Mouse (Mus musculus) brain, embryonic 14.5 days (tissue): ENCODE measurements around the gene Cpne8. TPM values are rescaled to one million over a fixed set of nuclear protein-coding genes. Genes with fewer than 3 reads are reported as not detected.
"Not testable (repeated sequence)": the region's sequence is repeated elsewhere in the genome, so short reads cannot be mapped to it uniquely, and the experiment has no call there.

Source experiments
- DNase-seq: peaks from one replicate; pipeline ENCODE4 v3.0.0-alpha.2; 2011; ENCODE audit warnings: low read depth
- CTCF ChIP-seq: fragments of 200-500 bp; IDR thresholded peaks from 2 replicates; pipeline ENCODE4 v1.5.1; 2012; ENCODE audit warnings: inconsistent platforms, mild to moderate bottlenecking, moderate library complexity, borderline replicate concordance; ENCODE audit not compliant: insufficient read depth, insufficient read length; ENCODE audit errors: extremely low read depth
- POLR2A ChIP-seq: fragments of 200-500 bp; IDR thresholded peaks from 2 replicates; pipeline ENCODE4 v1.6.1; 2012; ENCODE audit warnings: mild to moderate bottlenecking, inconsistent platforms, borderline replicate concordance; ENCODE audit not compliant: poor library complexity, insufficient read depth, insufficient read length, severe bottlenecking; ENCODE audit errors: extremely low read depth
- polyA plus RNA-seq: library from polyadenylated mRNA; depleted of rRNA; stranded (reverse); fragments of >200 nt; gene quantifications from 2 replicates; pipeline ENCODE4 v1.2.3, GENCODE M21; 2012

The Cpne8 gene
- polyA plus RNA-seq, 1 experiment, result 10.9 TPM

DNA sequence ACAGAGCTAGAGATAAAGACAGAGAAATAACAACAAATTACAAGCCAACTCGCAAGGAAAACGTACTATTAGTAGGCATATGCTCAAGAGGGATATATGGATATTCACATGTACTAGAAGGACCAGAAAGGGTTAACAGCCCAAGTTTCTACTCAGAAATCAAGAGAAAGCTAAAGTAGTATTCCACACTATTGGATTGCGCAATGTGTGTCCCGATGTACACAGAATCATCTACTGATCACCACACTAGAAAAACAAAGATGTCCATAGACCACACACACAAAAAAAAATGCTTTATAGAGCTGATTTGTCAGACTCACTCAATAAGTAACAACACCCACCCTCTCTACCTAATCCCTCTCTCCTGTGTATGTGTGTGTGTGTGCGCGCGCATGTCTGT is 130.6 kb downstream of the Cpne8 start:
- TF ChIP-seq POLR2A (no peak), CTCF (no peak)
- no peak for DNase-seq

- no peak for DNase-seq
- TF ChIP-seq CTCF (no peak), POLR2A (no peak)
Measured at GRCm38 (mm10) chr15:90543447-90543846, 135.8 kb downstream of the Cpne8 start.

DNA sequence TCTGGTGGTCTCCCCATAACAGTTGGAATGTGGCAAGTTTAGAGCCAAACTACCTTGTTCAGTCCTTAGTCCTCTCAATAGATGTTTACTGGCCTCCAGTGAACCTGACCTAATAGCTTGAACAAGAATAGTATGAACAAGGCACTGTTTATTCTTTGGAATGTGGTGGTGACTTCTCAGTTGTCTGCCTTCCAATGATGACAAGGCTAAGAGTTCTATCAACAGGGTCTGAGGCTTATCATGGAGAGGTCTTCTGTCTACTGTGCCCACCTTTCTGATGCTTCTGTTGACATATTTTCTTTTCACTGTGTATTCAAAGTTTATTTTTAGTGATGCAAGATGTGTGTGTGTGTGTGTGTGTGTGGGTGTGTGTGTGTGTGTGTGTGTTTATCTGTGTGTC is 137.1 kb downstream of the Cpne8 start:
- DNase-seq, result no peak
- TF ChIP-seq POLR2A, result no peak

DNA sequence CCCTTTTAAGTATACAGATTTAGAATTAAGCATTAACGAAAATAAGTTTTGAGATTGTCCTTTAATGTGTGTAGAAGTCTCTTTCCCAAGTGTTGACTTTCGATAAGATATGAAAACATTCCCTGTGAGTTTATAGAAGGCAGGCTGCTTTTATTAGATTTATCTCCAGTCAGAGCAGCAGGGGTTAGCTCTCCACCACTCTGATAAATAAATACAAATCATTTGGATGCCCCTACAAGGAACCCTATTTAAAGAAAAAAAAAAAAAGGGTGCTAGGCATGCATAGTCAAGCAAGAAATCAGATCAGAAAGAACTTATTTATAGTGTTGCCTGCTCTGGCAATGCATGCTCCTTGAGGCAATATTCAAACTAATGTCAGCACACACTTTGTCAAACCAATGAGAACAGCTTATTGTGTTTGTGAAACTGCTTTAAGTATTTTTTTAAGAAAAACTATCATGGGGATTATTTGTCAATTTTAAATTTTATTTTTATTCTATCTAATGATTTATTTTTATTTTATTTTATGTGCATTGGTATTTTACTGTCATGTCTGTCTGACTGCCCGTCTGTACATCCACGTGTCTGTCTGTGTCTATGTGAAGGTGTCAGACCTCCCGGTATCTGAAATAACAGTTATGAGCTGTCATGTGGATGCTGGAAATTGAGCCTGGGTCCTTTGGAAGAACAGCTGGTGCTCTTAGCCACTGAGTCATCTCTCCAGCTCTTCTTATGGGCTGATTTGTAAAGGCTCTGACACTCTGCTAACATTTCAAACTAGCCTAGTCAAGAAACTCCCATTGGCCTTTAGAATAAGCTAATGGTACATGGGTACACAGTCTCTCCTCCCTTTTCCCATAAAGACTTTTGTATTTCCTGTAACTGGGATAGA is 142.7 kb downstream of the Cpne8 start:
- no peak for TF ChIP-seq POLR2A
- no peak for TF ChIP-seq CTCF
- no peak for DNase-seq

GRCm38 (mm10) chr15:90535730-90536129 is 143.5 kb downstream of the Cpne8 start:
- no peak for TF ChIP-seq CTCF
- no peak for TF ChIP-seq POLR2A
- peak; percentile 70 for DNase-seq

DNA sequence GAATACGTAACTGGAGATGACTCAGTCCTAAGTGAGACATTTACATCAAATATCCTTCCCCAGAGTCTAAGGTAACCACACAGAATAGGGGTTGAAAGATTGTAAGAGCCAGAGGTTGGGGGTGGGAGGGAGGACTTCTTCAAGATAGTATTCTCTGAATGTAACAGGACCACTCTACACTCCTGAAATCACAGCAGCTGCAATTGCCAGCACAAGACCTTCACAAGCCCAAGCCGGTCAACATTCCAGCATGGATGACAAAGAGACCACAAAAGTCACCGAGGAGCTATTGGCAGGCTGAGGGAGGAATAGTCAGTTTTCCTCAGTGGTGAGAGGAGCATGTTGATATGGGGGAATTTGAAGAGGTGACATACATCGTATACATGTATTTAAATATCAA is 166.5 kb downstream of the Cpne8 start:
- TF ChIP-seq POLR2A (no peak), CTCF (no peak)
- no peak for DNase-seq

DNA sequence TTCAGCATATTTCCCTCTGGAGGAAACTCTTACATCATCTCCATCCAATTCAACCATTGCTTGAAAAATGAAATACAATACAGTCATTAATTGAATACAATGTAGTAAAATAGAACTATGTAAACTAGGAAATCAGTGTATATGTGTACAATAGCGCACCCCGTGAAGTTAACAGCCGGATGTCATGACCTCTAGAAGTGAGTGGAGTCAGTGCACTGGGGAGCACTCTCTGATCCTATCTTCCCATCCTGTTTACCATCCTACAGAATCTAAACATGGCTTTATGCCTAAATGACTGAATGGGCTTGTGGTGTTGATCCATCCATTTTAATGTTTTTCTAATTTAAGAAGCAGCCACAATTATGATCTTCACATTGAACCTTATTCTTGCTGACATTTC is 182.2 kb downstream of the Cpne8 start:
- no peak for TF ChIP-seq POLR2A
- TF ChIP-seq CTCF, result no peak
- no peak for DNase-seq

DNA sequence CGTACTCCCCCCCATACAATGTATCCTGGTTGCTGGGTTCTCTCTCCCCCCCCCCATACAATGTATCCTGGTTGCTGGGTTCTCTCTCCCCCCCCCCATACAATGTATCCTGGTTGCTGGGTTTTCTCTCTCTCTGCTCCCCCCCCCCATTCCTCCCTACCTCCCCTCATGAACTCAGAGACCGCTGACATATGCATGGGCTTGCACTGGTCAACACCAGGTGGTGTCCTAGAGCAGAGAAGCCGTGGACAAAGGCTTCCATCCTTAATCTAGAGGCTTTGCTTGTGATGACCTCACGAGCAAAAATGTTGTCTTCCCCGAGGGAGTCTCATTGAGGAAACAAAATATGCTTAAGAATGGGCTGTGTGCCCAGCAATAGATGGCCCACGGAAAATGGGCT is 187.7 kb downstream of the Cpne8 start:
- TF ChIP-seq POLR2A (no peak), CTCF (no peak)
- no peak for DNase-seq

DNA sequence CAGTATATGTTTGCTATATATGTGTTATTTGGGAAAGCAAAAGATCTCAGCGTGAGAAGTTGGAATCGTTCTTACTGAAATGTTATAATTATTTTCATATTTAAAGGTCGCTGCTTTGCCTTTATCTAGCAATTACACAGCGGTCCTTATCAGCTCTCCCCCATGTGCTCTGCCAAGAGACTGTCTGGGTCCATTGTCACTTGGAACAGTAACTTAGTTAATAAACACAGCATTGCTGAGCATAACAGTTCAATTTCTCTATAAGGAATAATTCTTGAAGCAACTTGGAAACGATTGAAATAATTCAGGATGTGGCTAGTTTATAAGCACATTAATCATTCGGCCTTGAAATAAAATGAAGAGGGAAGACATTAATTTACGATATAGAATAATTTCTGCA is 189.0 kb downstream of the Cpne8 start:
- no peak for DNase-seq
- TF ChIP-seq POLR2A (no peak), CTCF (no peak)

GRCm38 (mm10) chr15:90470561-90470960 is 208.7 kb downstream of the Cpne8 start:
- DNase-seq, result not testable (repeated sequence)

DNA sequence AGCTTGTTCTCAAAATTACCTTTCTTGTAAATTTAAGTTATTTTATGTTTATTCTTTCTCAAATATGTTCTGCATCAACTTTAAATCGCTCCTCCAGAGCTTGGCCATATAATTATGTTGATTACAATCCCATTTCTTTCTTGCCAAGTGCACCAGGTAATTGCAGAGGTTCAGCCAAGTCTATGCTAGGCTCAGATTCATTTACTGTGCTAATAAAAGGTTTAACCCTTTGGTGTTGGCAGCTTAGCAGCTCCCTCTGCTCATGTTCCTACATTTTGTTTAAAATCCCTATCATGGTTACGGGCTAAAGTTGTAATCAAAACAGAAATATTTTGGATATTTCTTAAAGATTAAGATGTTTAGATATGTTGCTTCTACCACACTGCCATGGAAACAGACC is 216.0 kb downstream of the Cpne8 start:
- TF ChIP-seq POLR2A (no peak), CTCF (no peak)
- peak; percentile 56 for DNase-seq

DNA sequence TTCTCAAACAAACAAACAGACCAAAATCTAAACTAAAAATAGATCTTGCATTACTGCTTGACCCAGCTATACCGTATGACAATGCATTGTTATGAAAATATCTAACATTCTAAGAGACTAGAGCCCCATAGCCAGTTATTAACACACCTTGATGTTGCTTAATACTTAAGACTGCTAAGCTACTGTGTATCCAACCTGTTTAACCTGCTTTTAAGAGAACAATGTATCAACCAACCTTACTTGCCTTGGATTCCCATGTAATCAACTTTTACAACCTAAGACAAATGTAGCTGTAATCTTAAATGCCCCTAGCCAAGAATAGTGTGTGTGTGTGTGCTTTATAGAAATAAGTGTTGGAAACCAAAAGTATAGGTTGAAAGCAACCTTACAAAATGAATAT is 233.2 kb downstream of the Cpne8 start:
- no peak for TF ChIP-seq POLR2A
- TF ChIP-seq CTCF, result no peak
- DNase-seq, result no peak
